Mouse (Mus musculus) heart, embryonic 16.5 days (tissue): ENCODE measurements around the gene Armh1. TPM values are rescaled to one million over a fixed set of nuclear protein-coding genes. Genes with fewer than 3 reads are reported as not detected.
"Not testable (repeated sequence)": the region's sequence is repeated elsewhere in the genome, so short reads cannot be mapped to it uniquely, and the experiment has no call there.

Source experiments
- ATAC-seq: fragments of 200-750 bp; cut with Nextera tagmentation; replicated peaks from 2 replicates; pipeline ENCODE4 v1.8.0; 2017; ENCODE audit warnings: moderate number of reproducible peaks; ENCODE audit not compliant: insufficient read depth, low FRiP score; ENCODE audit errors: extremely low read depth
- H3K27ac ChIP-seq: fragments of 300-500 bp; sonication (generic); 2 replicates; pipeline ENCODE4 v1.5.1; 2014; ENCODE audit warnings: mild to moderate bottlenecking, low read length, control low read depth, moderate library complexity
- H3K27me3 ChIP-seq: fragments of 300-500 bp; sonication (generic); 2 replicates; pipeline ENCODE4 v1.6.1; 2014; ENCODE audit warnings: low read length, mixed read lengths; ENCODE audit not compliant: control insufficient read depth, insufficient read depth
- H3K36me3 ChIP-seq: fragments of 300-500 bp; sonication (generic); 2 replicates; pipeline ENCODE4 v1.6.1; 2014; ENCODE audit not compliant: control insufficient read depth, insufficient read depth
- H3K4me1 ChIP-seq: fragments of 300-500 bp; sonication (generic); 2 replicates; pipeline ENCODE4 v1.6.1; 2014; ENCODE audit warnings: low read length, mixed read lengths; ENCODE audit not compliant: control insufficient read depth, insufficient read depth
- H3K4me2 ChIP-seq: fragments of 300-500 bp; sonication (generic); 2 replicates; pipeline ENCODE4 v1.6.1; 2014; ENCODE audit warnings: low read depth, mild to moderate bottlenecking, control low read depth, low read length
- H3K4me3 ChIP-seq: fragments of 300-500 bp; sonication (generic); 2 replicates; pipeline ENCODE4 v1.5.1; 2014; ENCODE audit warnings: mild to moderate bottlenecking, control low read depth, low read length
- H3K9ac ChIP-seq: fragments of 300-500 bp; sonication (generic); 2 replicates; pipeline ENCODE4 v1.6.1; 2014; ENCODE audit warnings: low read length, control low read depth
- H3K9me3 ChIP-seq: fragments of 300-500 bp; sonication (generic); replicated peaks from 2 replicates; pipeline ENCODE4 v1.6.1; 2016; ENCODE audit warnings: low read length; ENCODE audit not compliant: control insufficient read depth
- WGBS: fragments of 180-500 bp; shearing (Covaris S2); extraction: QIAGEN DNeasy Blood & Tissue Kit; methylation state at CpG from one replicate; pipeline ENCODE4 v1.1.7; 2014; 5-methylcytosine and 5-hydroxymethylcytosine counted together
- polyA plus RNA-seq: library from polyadenylated mRNA; unstranded; fragments of >200 nt; fragmentation: Nextera tagmentation; extraction: Ambion mirVana; gene quantifications from 2 replicates; pipeline ENCODE4 v1.2.1, GENCODE M21; 2015

Armh1 gene
- polyA plus RNA-seq, 1 experiment from 2014 or later: 0.85 TPM

GRCm38 (mm10) chr4:117190660-117191059 is 61.3 kb downstream of the Armh1 start:
- no peaks in the 10 kb centered on the region for H3K27me3 ChIP-seq
- WGBS: 69% methylated on average over 7 of the region's 7 CpGs
- ATAC-seq: no peak
- H3K27ac ChIP-seq: peak overlapping the region; percentile 86
- H3K4me1 ChIP-seq: no peaks in the 10 kb centered on the region
- no peak overlapping the region for H3K4me3 ChIP-seq
- peak overlapping the region; percentile 23 for H3K9ac ChIP-seq
- H3K4me2 ChIP-seq: no peak overlapping the region
- H3K36me3 ChIP-seq: no peaks in the 10 kb centered on the region
- no peaks in the 10 kb centered on the region for H3K9me3 ChIP-seq

GRCm38 (mm10) chr4:117189856-117190543 is 61.9 kb downstream of the Armh1 start:
- peak overlapping the region; percentile 86 for H3K27ac ChIP-seq
- no peaks in the 10 kb centered on the region for H3K36me3 ChIP-seq
- H3K4me3 ChIP-seq: peak overlapping the region; percentile 55
- no peaks in the 10 kb centered on the region for H3K27me3 ChIP-seq
- no peaks in the 10 kb centered on the region for H3K9me3 ChIP-seq
- peak overlapping the region; percentile 73 for H3K9ac ChIP-seq
- peak; percentile 82 for ATAC-seq
- H3K4me1 ChIP-seq: no peaks in the 10 kb centered on the region
- 1% methylated on average over 9 of the region's 9 CpGs for WGBS
- H3K4me2 ChIP-seq: peak overlapping the region; percentile 64

GRCm38 (mm10) chr4:117189382-117189855 is 62.5 kb downstream of the Armh1 start:
- no peaks in the 10 kb centered on the region for H3K4me1 ChIP-seq
- H3K4me3 ChIP-seq: peak overlapping the region; percentile 55
- H3K36me3 ChIP-seq: no peaks in the 10 kb centered on the region
- H3K27me3 ChIP-seq: no peaks in the 10 kb centered on the region
- H3K9ac ChIP-seq: peak overlapping the region; percentile 73
- peak overlapping the region; percentile 86 for H3K27ac ChIP-seq
- H3K9me3 ChIP-seq: no peaks in the 10 kb centered on the region
- peak overlapping the region; percentile 64 for H3K4me2 ChIP-seq
- WGBS: 1% methylated on average over 16 of the region's 16 CpGs
- peak; percentile 61; the same call in 1 of the 2 replicates for ATAC-seq

- H3K4me2 ChIP-seq: peak overlapping the region; percentile 64
- no peak for ATAC-seq
- H3K27me3 ChIP-seq: no peaks in the 10 kb centered on the region
- H3K9ac ChIP-seq: peak overlapping the region; percentile 73
- 48% methylated on average over 3 of the region's 3 CpGs for WGBS
- no peaks in the 10 kb centered on the region for H3K36me3 ChIP-seq
- peak overlapping the region; percentile 86 for H3K27ac ChIP-seq
- H3K4me1 ChIP-seq: no peaks in the 10 kb centered on the region
- H3K4me3 ChIP-seq: peak overlapping the region; percentile 55
- H3K9me3 ChIP-seq: no peaks in the 10 kb centered on the region
Observed at GRCm38 (mm10) chr4:117188969-117189368, 63.0 kb downstream of the Armh1 start.

- peak overlapping the region; percentile 52; the same call in 1 of the 2 replicates for H3K27ac ChIP-seq
- H3K27me3 ChIP-seq, H3K9me3 ChIP-seq, H3K4me1 ChIP-seq: not testable (repeated sequence)
- peak overlapping the region; percentile 84 for H3K4me3 ChIP-seq
- peak; percentile 26 for ATAC-seq
- peak overlapping the region; percentile 92 for H3K4me2 ChIP-seq
- H3K9ac ChIP-seq: peak overlapping the region; percentile 73
- H3K36me3 ChIP-seq: peaks cover 17% of the 10 kb centered on the region
- WGBS: 11% methylated on average over 9 of the region's 9 CpGs
Observed at GRCm38 (mm10) chr4:117182759-117183096, 69.2 kb downstream of the Armh1 start.

DNA sequence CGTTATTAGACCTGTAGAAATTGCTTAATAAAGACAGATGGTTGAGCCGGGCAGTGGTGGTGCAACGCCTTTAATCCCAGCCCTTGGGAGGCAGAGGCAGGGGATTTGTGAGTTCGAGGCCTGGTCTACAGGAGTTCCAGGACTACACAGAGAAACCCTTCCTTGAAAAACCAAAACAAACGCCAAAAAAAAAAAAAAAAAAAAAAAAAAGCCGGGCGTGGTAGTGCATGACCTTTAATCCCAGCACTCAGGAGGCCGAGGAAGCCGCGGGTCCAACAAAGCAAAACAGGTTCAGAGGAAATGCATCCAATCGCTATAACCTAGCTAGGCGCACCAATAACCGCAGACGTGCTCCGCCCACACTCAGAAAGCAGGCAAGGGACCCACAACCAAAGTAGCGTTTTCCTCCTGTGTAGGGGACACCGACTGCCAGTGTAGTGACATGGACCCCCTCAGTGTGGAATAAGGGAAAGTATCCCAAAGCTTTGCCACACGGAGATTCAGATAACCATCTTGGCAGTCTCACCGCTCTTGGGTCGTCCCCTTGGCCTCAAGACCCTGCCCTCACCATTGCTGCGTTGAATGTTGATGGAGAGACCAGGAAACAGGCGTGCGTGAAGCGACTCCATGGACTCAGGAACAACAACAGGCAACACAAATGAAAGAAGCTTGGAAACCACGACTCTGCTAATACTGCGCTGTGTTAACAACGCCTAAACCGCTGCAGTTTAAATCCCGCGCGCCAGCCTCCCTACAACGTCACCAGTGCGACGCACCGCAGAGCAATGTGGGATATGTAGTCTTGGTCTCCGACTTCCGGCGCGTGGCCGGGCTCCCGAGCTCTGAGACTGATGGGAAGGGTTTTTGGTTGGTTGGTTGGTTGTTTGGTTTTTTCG is 69.8 kb downstream of the Armh1 start, which contains the start of gene Kif2c:
Gene Kif2c (minus strand): TSS at position 777 of the 896 bp plus-strand sequence.
- Histone ChIP-seq H3K4me1 (peaks cover 6% of the 10 kb centered on the region), H3K9ac (peak within 1 kb of the TSS; percentile 74)
- WGBS: under 1% methylated on average over 42 of the region's 42 CpGs

GRCm38 (mm10) chr4:117169936-117170335 is 82.0 kb downstream of the Armh1 start:
- Histone ChIP-seq H3K27ac (no peak overlapping the region), H3K27me3 (no peaks in the 10 kb centered on the region), H3K4me3 (no peak overlapping the region), H3K9ac (no peak overlapping the region), H3K4me1 (no peaks in the 10 kb centered on the region), H3K36me3 (peaks cover 59% of the 10 kb centered on the region), H3K4me2 (no peak overlapping the region), H3K9me3 (no peaks in the 10 kb centered on the region)
- WGBS: 84% methylated on average over 5 of the region's 5 CpGs
- no peak for ATAC-seq

More for the DNA sequence above, 69.8 kb downstream of the Armh1 start, which contains the start of gene Kif2c:
- Histone ChIP-seq H3K4me2 (peak within 1 kb of the TSS; percentile 92), H3K36me3 (peaks cover 23% of the 10 kb centered on the region), H3K4me3 (peak within 1 kb of the TSS; percentile 84), H3K27me3 (no peaks in the 10 kb centered on the region), H3K9me3 (no peaks in the 10 kb centered on the region), H3K27ac (peak within 1 kb of the TSS; percentile 63)
- peak; percentile 96 for ATAC-seq
